ENCODE assay signal across 28 mouse cellular contexts in genomic region chr6:82921426-82922224, GRCm38 (mm10). TPM values are rescaled to one million over a fixed set of nuclear protein-coding genes. Genes with fewer than 3 reads are reported as not detected.
A peak's percentile ranks its signal among the peaks of the same experiment; 100 is the strongest.
DNase-seq lines count a peak whose midpoint lies in the region; ATAC-seq and TF ChIP-seq lines count a peak whose summit lies in the region.
"Had no signal": no experiment of that assay in that cellular context is flagged by ENCODE, and none has a peak within 500 bp of the region (broad histone marks: within the 10 kb centered on the region; RNA-seq: fewer than 3 reads in every experiment).

No protein-coding gene starts in this region.

- H3K9ac ChIP-seq in CH12.LX (ENCODE audit: insufficient read depth, low read depth) = no peak overlapping the region
- H3K9ac ChIP-seq: embryonic facial prominence, embryonic 12.5 days; forebrain, postnatal 0 days; heart, embryonic 15.5 days; hindbrain, embryonic 14.5 days; limb, embryonic 13.5 days; liver, embryonic 12.5 days; midbrain, embryonic 12.5 days; neural tube, embryonic 12.5 days had no signal

- no peak overlapping the region for H3K27ac ChIP-seq in CH12.LX (ENCODE audit: insufficient read depth, low read depth)
- H3K27ac ChIP-seq: embryonic facial prominence, embryonic 12.5 days; heart, embryonic 15.5 days; hindbrain, embryonic 14.5 days; limb, embryonic 13.5 days; liver, embryonic 12.5 days; midbrain, embryonic 12.5 days; neural tube, embryonic 12.5 days had no signal

- H3K9me3 ChIP-seq in CH12.LX (replicated peaks; ENCODE audit: low read length) = no peaks in the 10 kb centered on the region
- H3K9me3 ChIP-seq: embryonic facial prominence, embryonic 12.5 days; heart, embryonic 15.5 days; liver, embryonic 12.5 days; midbrain, embryonic 12.5 days; neural tube, embryonic 12.5 days had no signal

- no peaks in the 10 kb centered on the region for H3K27me3 ChIP-seq in CH12.LX (replicated peaks)
- H3K27me3 ChIP-seq: embryonic facial prominence, embryonic 12.5 days; midbrain, embryonic 12.5 days; neural tube, embryonic 12.5 days had no signal

- TF ChIP-seq CTCF in CH12.LX (conservative IDR thresholded peaks at IDR 0.05 in 1 of 2, IDR thresholded peaks at IDR 0.05 in 1 of 2; ENCODE audit: low read depth in 2 of 2, low read length in 2 of 2) = no peak

- peaks cover 3 to 8% of the 10 kb centered on the region in 2 experiments; a peak in 2 of 4 replicates for H3K4me1 ChIP-seq in CH12.LX (ENCODE audit: control insufficient read depth in 1 of 2, insufficient read depth in 2 of 2)
- H3K4me1 ChIP-seq: embryonic facial prominence, embryonic 12.5 days; heart, embryonic 15.5 days; limb, embryonic 13.5 days; liver, embryonic 12.5 days; midbrain, embryonic 12.5 days; neural tube, embryonic 12.5 days had no signal

- H3K79me2 ChIP-seq in CH12.LX (replicated peaks; ENCODE audit: control insufficient read depth, extremely low read depth, insufficient read depth, poor library complexity, severe bottlenecking) = no peaks in the 10 kb centered on the region

- TF ChIP-seq EP300 in CH12.LX (IDR thresholded peaks at IDR 0.05; ENCODE audit: low read length) = no peak

- no peak overlapping the region for H3K4me2 ChIP-seq in CH12.LX (ENCODE audit: insufficient read depth, low read depth, poor library complexity, severe bottlenecking)
- H3K4me2 ChIP-seq: embryonic facial prominence, embryonic 12.5 days; heart, embryonic 15.5 days; hindbrain, embryonic 14.5 days; limb, embryonic 13.5 days; liver, embryonic 12.5 days; midbrain, embryonic 12.5 days; neural tube, embryonic 12.5 days had no signal

- dilution Hi-C loops in CH12.LX (cut with MboI; ENCODE audit: extremely low pct_ligation_motif_present, extremely low pct_unique_long_range_greater_than_20kb, low sequenced_read_pairs) = no loop called here

- in situ Hi-C loops in CH12.LX (cut with MboI; ENCODE audit: low pct_ligation_motif_present, low pct_unique_long_range_greater_than_20kb, low sequenced_read_pairs) = no loop called here

- DNase-seq in CD4-positive, CD25-positive, alpha-beta regulatory T cell, adult 2 months (ENCODE audit: low read depth, low spot score) = peak; percentile 75
- DNase-seq in CH12.LX (ENCODE audit: extremely low read depth) = no peak
- peak; percentile 24 to 35 for DNase-seq in thymus, postnatal 36 days
- no peak for DNase-seq in B cell, adult 2 months
- DNase-seq in left cerebral cortex, adult 11 months (ENCODE audit: low spot score) = no peak
- DNase-seq in lung, postnatal 14 days = no peak
- DNase-seq: adrenal gland, postnatal 36 days; cerebellum, adult 11 months; cerebellum, postnatal 10 days; forebrain, postnatal 0 days; gastrocnemius, postnatal 14 days; heart, postnatal 4 days; kidney, postnatal 36 days; lung, adult 18-20 months; lung, postnatal 10 days had no signal

- no peaks in the 10 kb centered on the region for H3K36me3 ChIP-seq in CH12.LX (replicated peaks in 1 of 2; ENCODE audit: control insufficient read depth in 1 of 2, insufficient read depth in 1 of 2, low read length in 1 of 2)
- H3K36me3 ChIP-seq: embryonic facial prominence, embryonic 12.5 days; heart, embryonic 15.5 days; limb, embryonic 13.5 days; liver, embryonic 12.5 days had no signal

- no peak overlapping the region for H3K4me3 ChIP-seq in CH12.LX (replicated peaks in 1 of 3; ENCODE audit: low read depth in 2 of 3, low read length in 2 of 3, poor library complexity in 1 of 3)
- H3K4me3 ChIP-seq: embryonic facial prominence, embryonic 12.5 days; heart, embryonic 15.5 days; limb, embryonic 13.5 days; liver, embryonic 12.5 days; midbrain, embryonic 12.5 days; neural tube, embryonic 12.5 days had no signal

- no peak for TF ChIP-seq POLR2A in CH12.LX (IDR thresholded peaks at IDR 0.05; ENCODE audit: low read depth, low read length)

- peak; percentile 19; the same call in 1 of the 2 replicates for ATAC-seq in megakaryocyte, adult 5-6 weeks (ENCODE audit: poor library complexity, severe bottlenecking)
- ATAC-seq: forebrain, postnatal 0 days; intestine, postnatal 0 days; liver, embryonic 12.5 days had no signal

- TF ChIP-seq RAD21 in CH12.LX (IDR thresholded peaks at IDR 0.05; ENCODE audit: low read depth, low read length) = no peak

TF ChIP-seq in CH12.LX, 34 proteins besides CTCF, POLR2A, EP300 and RAD21:
- TF ChIP-seq MXI1 (IDR thresholded peaks at IDR 0.05; ENCODE audit: low read depth, low read length) (no peak), USF1 (IDR thresholded peaks at IDR 0.05; ENCODE audit: low read depth, low read length) (peak; percentile 28), SIN3A (IDR thresholded peaks at IDR 0.05; ENCODE audit: low read length) (no peak), GABPA (IDR thresholded peaks at IDR 0.05; ENCODE audit: insufficient replicate concordance, low read depth, low read length) (no peak), MYC (IDR thresholded peaks at IDR 0.05; ENCODE audit: low read depth, low read length) (no peak), ZNF384 (IDR thresholded peaks at IDR 0.05; ENCODE audit: low read depth, low read length) (no peak), TBP (conservative IDR thresholded peaks at IDR 0.05; ENCODE audit: low read depth, low read length) (no peak), UBTF (IDR thresholded peaks at IDR 0.05; ENCODE audit: low read depth, low read length) (no peak), MAZ (IDR thresholded peaks at IDR 0.05; ENCODE audit: low read depth, low read length) (no peak), KAT2A (IDR thresholded peaks at IDR 0.05; ENCODE audit: insufficient replicate concordance, low read length) (no peak), MAFK (IDR thresholded peaks at IDR 0.05; ENCODE audit: insufficient replicate concordance, low read length) (no peak), ZC3H11A (IDR thresholded peaks at IDR 0.05; ENCODE audit: low read depth, low read length) (no peak), CHD2 (IDR thresholded peaks at IDR 0.05; ENCODE audit: low read length) (no peak), SMC3 (IDR thresholded peaks at IDR 0.05; ENCODE audit: low read depth, low read length) (no peak), CHD1 (IDR thresholded peaks at IDR 0.05; ENCODE audit: low read depth, low read length) (no peak), RCOR1 (conservative IDR thresholded peaks at IDR 0.05; ENCODE audit: low read depth, low read length) (no peak), BHLHE40 (IDR thresholded peaks at IDR 0.05; ENCODE audit: low read depth, low read length) (0 out of 2 replicates have a peak, but pooled peaks have one; percentile 34), HCFC1 (IDR thresholded peaks at IDR 0.05; ENCODE audit: low read depth, low read length) (no peak), MAX (IDR thresholded peaks at IDR 0.05; ENCODE audit: low read length) (peak; percentile 24; the same call in 1 of the 2 replicates), NRF1 (IDR thresholded peaks at IDR 0.05; ENCODE audit: low read depth, low read length) (no peak), ETS1 (conservative IDR thresholded peaks at IDR 0.05; ENCODE audit: low read depth, low read length) (no peak), POLR2AphosphoS2 (IDR thresholded peaks at IDR 0.05; ENCODE audit: low read depth, low read length) (no peak), TCF12 (IDR thresholded peaks at IDR 0.05; ENCODE audit: low read depth, low read length) (no peak), IRF4 (IDR thresholded peaks at IDR 0.05; ENCODE audit: low read depth, low read length) (no peak), NELFE (IDR thresholded peaks at IDR 0.05; ENCODE audit: low read depth, low read length) (no peak), JUN (IDR thresholded peaks at IDR 0.05; ENCODE audit: insufficient read depth, low read depth, low read length) (no peak)

RNA-seq across cellular contexts. Expression of gene Sema4f, which starts 17.9 kb away (rescaled TPM):
- total RNA-seq in CH12.LX (2012; rRNA removed) (0.04 TPM in 1 of 2 replicates, not detected in the other), CH12.LX (2014; rRNA removed) (not detected in 2 replicates)
- not detected in 2 replicates for polyA plus RNA-seq in CH12.LX (2012; ENCODE audit: insufficient read length, low read depth)
- 1.4 and 2.5 TPM in 2 replicates for total RNA-seq in megakaryocyte, adult 5-6 weeks (2015)
- 0.29 and 1.6 TPM in 2 replicates for total RNA-seq in megakaryocyte, adult 5-6 weeks (2017)

RNA-seq across cellular contexts. Expression of gene M1ap, which starts 25.1 kb away (rescaled TPM):
- total RNA-seq in CH12.LX (2012; rRNA removed) (3.0 and 6.4 TPM in 2 replicates), CH12.LX (2014; rRNA removed) (1.8 and 2.4 TPM in 2 replicates)
- 3.9 and 4.7 TPM in 2 replicates for polyA plus RNA-seq in CH12.LX (2012; ENCODE audit: insufficient read length, low read depth)
- 0.98 and 1.1 TPM in 2 replicates for total RNA-seq in megakaryocyte, adult 5-6 weeks (2015)
- total RNA-seq in megakaryocyte, adult 5-6 weeks (2017) = 1.5 and 3.5 TPM in 2 replicates
- total RNA-seq: adrenal gland, adult 18-20 months; heart, adult 8-10 months; left cerebral cortex, adult 18-20 months; left cerebral cortex, postnatal 25 days had no signal
- polyA plus RNA-seq: neural tube, embryonic 12.5 days had no signal

Comparison
In these comparisons a context has a peak if more than half of its experiments do, and no peak if none do; other contexts are left out.
1. DNase-seq: peak in CD4-positive, CD25-positive, alpha-beta regulatory T cell, adult 2 months (single experiment) and thymus, postnatal 36 days (2 of 2); none in CH12.LX (single experiment), B cell, adult 2 months (0 of 2), left cerebral cortex, adult 11 months (single experiment) and lung, postnatal 14 days (single experiment).